Mouse (Mus musculus) heart, adult 2 months (tissue): ENCODE data around the gene Pemt.
A peak's percentile ranks its signal among the peaks of the same experiment; 100 is the strongest.

Source experiments
- CTCF ChIP-seq: fragments of 200-600 bp; IDR thresholded peaks from 2 replicates; pipeline ENCODE4 v1.8.1; 2022; ENCODE audit warnings: antibody characterized with exemption, mild to moderate bottlenecking, moderate library complexity
- EP300 ChIP-seq: fragments of 200-500 bp; IDR thresholded peaks from 2 replicates; pipeline ENCODE4 v1.6.1; 2011; ENCODE audit warnings: low read depth, low read length, control low read depth; ENCODE audit not compliant: insufficient read depth

DNA sequence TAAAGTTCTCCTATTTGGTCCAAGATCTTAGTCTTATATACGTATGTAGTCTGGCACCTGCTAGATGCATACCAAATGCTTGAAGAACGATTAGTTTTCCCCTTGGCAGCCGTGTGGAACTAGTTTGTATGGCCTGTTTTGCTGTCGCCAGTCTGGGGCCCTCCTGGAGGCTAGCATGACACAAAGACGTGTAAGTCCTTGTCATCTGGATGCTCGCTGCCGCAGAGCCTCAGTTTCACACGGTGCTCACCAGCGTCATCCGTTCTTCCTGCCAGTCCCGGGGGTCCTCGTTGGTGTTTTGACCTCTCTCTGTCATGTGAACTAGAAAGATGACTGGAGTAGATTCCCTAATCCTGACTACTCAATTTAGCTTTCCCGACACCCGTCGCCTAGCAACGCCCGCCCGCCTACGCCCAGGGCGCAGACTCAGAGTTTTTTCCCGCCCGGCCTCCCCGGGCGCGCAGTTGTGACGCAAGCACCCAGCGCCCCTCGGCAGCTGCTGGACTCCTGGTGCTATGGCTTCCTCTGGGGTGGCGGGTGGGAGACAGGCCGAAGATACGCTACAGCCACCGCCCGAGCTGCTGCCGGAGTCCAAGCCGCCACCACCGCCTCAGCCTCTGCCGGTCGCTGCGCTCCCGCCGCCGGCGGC is 98.4 kb downstream of the Pemt start, which contains the start of gene Med9:
- TF ChIP-seq CTCF (peak; percentile 41), EP300 (peak; percentile 35; the same call in 1 of the 2 replicates)
